Mouse (Mus musculus) cerebellum, adult 2 months (tissue): ENCODE data around the gene Tbc1d22a.

Source experiments
- CTCF ChIP-seq: fragments of 200-500 bp; IDR thresholded peaks from 2 replicates; pipeline ENCODE4 v1.5.1; 2011; ENCODE audit warnings: low read depth, mild to moderate bottlenecking, control low read depth, low read length, moderate library complexity, borderline replicate concordance; ENCODE audit not compliant: insufficient read depth
- POLR2A ChIP-seq: fragments of 200-500 bp; IDR thresholded peaks from 2 replicates; pipeline ENCODE4 v1.6.1; 2011; ENCODE audit warnings: low read length, control low read depth, borderline replicate concordance; ENCODE audit not compliant: insufficient read depth

GRCm38 (mm10) chr15:86186686-86187085, 27.6 kb upstream of the Tbc1d22a start:
- TF ChIP-seq CTCF (no peak), POLR2A (no peak)
